Mouse (Mus musculus) megakaryocyte, embryonic 14.5 days (primary cell): ENCODE data around the gene Vmn1r18.

ENCODE experiments used
- FLI1 ChIP-seq: IDR thresholded peaks from 2 replicates; pipeline ENCODE4 v1.6.1; 2012; ENCODE audit warnings: low read length, inconsistent platforms, mixed read lengths
- GATA1 ChIP-seq: IDR thresholded peaks from 3 replicates; pipeline ENCODE4 v1.6.1; 2012; ENCODE audit warnings: mixed read lengths, low read length, inconsistent platforms, borderline replicate concordance

DNA sequence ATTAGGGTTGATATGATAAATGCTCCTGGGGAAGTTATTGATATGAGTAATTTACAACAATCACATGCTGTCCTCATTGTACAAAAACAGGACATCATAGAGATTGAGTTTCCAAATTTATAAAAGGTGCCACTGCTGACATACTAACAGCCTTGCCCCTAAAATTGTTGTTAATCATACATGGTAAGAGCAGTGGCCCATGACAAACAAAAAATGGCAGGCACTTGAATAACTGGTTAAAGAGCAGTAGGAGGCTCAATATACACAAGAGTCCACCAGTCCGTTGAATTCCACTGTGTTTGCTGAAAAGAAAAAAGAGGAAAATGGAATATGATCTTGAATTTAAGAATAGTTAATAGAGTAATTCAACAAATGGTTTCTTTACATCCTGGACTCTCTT lies 28.1 kb downstream of the Vmn1r18 start:
- TF ChIP-seq FLI1 (no peak), GATA1 (no peak)
